Mouse (Mus musculus): Measurements from ENCODE around the gene Gnrhr. TPM values are rescaled to one million over a fixed set of nuclear protein-coding genes. Genes with fewer than 3 reads are reported as not detected.

Gnrhr gene
- polyA plus RNA-seq (2017; shearing (Covaris generic)), result not detected

DNA sequence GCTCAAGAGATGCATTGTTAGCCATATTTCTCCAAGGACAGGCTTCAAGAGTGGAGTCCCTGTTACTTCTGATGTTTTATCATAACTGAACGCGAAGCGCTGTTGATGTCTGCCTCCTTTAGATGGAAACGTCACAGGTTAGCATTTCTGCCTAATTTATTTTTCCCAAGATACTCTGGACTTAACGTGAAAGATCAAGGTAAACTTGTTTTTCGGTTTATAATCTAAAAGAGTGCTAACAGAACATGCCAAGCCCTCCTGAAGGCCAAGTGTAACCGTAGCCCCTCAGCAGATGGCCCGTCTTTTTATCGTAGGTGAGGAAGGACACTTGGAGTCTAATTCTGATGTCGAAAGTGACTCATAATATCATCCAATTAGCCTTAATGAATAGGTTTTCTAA lies at the start of gene Gnrhr:
TSS of gene Gnrhr (minus strand) at position 101 of the 400 bp plus-strand sequence.

DNA sequence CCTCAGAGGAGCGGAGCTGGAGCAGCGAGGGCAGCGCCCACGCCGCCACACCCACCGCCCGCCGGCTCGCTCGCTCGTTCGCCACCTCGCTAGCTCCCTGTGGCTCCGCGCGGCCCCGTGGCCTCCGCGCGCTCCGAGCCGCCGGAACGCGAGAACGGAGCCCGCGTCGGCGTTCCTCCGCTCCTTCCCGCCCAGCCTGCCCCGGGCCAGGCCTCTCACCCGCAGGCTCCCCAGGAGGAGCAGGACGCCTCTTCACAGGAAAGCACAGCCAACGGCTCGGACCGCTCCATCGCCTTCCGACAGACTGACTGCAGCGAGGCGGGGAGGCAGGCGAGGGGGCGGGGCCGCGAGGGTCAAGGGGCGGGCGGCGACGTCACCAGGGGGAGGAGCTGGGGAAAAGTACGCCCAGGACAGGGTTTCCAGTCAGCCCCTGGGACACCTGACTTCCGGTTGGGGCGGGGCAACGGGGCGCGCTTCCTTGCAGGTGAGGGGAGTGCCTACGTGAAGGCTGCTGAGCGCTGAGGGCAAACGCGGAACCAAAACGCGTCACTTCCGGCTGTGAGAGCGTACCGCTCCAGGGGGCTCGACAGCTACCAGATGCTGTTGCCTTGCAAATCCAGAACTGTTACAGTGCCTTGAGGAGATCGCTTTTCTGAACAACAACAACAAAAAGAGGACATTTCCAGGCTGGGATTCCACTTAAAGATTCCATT lies 25.1 kb downstream of the Gnrhr start, which contains the start of gene Uba6:
TSS of gene Uba6 (minus strand) at position 355 of the 713 bp plus-strand sequence.

Other genes starting within 250 kb of the Gnrhr start
- 19.4 TPM for gene Cenpc1, start 132.3 kb downstream of the Gnrhr start, polyA plus RNA-seq (2017; shearing (Covaris generic))
- 93.7 TPM for gene Stap1, start 126.2 kb downstream of the Gnrhr start, polyA plus RNA-seq (2017; shearing (Covaris generic))
- 26.6 TPM for gene Uba6, start 25.1 kb downstream of the Gnrhr start, polyA plus RNA-seq (2017; shearing (Covaris generic))
- not detected for gene Tmprss11c, start 91.4 kb upstream of the Gnrhr start, polyA plus RNA-seq (2017; shearing (Covaris generic))
- gene Tmprss11d, start 175.5 kb upstream of the Gnrhr start, polyA plus RNA-seq (2017; shearing (Covaris generic)), result 0.12 TPM

All from CD4-positive, CD25-positive, alpha-beta regulatory T cell, adult 9 weeks (primary cell).